Mouse (Mus musculus): ENCODE data around the gene 1700017B05Rik. TPM values are rescaled to one million over a fixed set of nuclear protein-coding genes. Genes with fewer than 3 reads are reported as not detected.
"Not testable (repeated sequence)": the region's sequence is repeated elsewhere in the genome, so short reads cannot be mapped to it uniquely, and the experiment has no call there.

The 1700017B05Rik gene
- polyA plus RNA-seq (2015; fragmentation: Nextera tagmentation; extraction: Ambion mirVana) = 18.1 and 18.8 TPM in 2 replicates

DNA sequence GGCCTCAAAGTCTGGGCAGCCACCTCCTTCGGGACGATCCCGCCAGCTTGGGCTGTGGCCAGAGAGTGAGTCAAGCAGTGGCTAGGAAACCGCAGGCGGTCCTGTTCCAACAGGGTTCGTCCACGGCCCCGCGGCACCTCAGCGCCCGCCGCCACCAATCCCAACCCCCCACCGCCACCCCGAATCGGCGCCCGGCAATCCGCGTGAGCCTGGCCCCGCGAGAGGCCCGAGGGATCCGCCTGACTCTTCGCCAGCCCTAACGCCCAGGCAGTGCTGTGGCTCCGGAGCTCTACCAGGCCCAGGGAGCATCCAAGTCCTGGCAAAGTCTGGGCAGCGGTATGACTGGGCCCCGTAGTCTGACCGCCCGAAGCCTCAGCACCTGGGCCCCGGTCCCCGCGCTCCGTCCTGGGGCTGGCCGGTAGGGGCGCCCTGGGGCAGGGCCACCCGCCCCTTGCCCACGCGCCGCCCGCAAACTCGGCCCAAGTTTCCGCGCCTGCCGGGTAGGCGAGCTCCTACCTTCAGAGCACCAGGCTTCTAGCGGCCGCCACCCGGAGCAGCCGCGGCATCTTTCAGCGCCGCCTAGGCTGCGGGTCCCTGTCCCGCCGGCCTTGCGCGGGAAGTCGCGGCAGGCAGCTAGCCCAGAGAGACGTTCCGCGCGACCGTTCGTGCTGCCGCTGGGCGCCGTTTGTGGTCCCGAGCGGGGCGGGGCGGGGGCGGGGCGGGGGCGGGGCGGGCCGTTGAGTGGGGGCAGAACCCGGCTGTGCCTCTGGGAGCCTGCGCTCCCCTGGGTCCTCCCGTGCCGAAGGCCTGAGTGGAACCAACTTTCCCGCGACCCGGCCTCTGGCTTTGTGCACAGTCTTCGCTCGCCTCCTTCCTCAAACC, at the start of gene 1700017B05Rik:
Gene 1700017B05Rik (minus strand): TSS at position 700 of the 882 bp plus-strand sequence.
- Histone ChIP-seq H3K27me3 (no peaks in the 10 kb centered on the region), H3K4me3 (peak within 1 kb of the TSS; percentile 85), H3K4me1 (peaks cover 26% of the 10 kb centered on the region), H3K9ac (peak within 1 kb of the TSS; percentile 90), H3K4me2 (peak within 1 kb of the TSS; percentile 96), H3K9me3 (no peaks in the 10 kb centered on the region), H3K36me3 (peaks cover 18% of the 10 kb centered on the region), H3K27ac (peak within 1 kb of the TSS; percentile 81)
- under 1% methylated on average over 78 of the region's 87 CpGs for WGBS
- peak; percentile 70 for ATAC-seq (ENCODE audit: insufficient number of reproducible peaks, insufficient read depth, low FRiP score, low TSS enrichment, low read depth)

DNA sequence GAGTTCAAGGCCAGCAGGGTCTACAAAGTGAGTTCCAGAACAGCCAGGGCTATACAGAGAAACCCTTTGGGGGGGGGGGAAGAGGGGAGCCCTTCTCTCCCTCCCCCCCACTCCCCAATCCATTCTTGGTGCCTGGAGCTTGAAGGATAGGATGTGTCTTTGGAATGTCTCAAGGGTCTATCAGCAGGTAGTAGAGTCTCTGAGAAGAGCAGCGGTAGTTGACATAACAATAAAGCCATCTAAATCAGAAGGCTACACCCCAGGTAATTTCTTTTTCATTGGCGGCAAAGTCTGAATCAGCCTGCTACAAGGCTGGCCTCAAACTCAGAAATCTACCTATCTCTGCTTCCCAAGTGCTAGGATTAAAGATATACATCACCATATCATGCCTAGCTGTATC, 48.5 kb upstream of the 1700017B05Rik start:
- ATAC-seq (ENCODE audit: insufficient number of reproducible peaks, insufficient read depth, low FRiP score, low TSS enrichment, low read depth) = no peak
- Histone ChIP-seq H3K4me1 (no peaks in the 10 kb centered on the region), H3K27ac (no peak overlapping the region), H3K4me2 (no peak overlapping the region), H3K36me3 (no peaks in the 10 kb centered on the region), H3K9me3 (no peaks in the 10 kb centered on the region), H3K4me3 (no peak overlapping the region), H3K9ac (no peak overlapping the region), H3K27me3 (no peaks in the 10 kb centered on the region)
- 93% methylated on average over 2 of the region's 2 CpGs for WGBS

DNA sequence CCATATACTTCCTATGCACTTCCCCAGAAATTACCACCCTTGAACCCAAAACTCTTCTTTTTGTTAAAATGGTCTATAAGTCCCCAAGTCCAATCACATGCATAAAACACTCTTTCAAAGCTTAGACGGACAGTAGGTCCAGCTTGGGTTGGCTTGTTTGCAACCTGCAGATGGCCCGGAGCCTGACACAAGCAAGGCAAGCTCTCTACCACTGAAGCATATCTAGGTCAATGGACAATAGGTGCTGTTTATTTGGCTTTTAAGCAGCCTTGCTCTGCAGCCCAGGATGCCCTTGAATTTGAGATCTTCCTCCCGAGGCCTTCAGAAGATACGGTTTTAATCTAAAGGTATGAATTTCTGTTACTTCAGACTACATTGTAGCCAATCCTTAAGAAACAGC, 46.9 kb upstream of the 1700017B05Rik start:
- H3K4me2 ChIP-seq = no peak overlapping the region
- no peaks in the 10 kb centered on the region for H3K9me3 ChIP-seq
- no peaks in the 10 kb centered on the region for H3K4me1 ChIP-seq
- ATAC-seq (ENCODE audit: insufficient number of reproducible peaks, insufficient read depth, low FRiP score, low TSS enrichment, low read depth) = no peak
- no peak overlapping the region for H3K27ac ChIP-seq
- H3K9ac ChIP-seq = no peak overlapping the region
- H3K36me3 ChIP-seq = no peaks in the 10 kb centered on the region
- 91% methylated on average over 4 of the region's 4 CpGs for WGBS
- no peak overlapping the region for H3K4me3 ChIP-seq
- H3K27me3 ChIP-seq = no peaks in the 10 kb centered on the region

DNA sequence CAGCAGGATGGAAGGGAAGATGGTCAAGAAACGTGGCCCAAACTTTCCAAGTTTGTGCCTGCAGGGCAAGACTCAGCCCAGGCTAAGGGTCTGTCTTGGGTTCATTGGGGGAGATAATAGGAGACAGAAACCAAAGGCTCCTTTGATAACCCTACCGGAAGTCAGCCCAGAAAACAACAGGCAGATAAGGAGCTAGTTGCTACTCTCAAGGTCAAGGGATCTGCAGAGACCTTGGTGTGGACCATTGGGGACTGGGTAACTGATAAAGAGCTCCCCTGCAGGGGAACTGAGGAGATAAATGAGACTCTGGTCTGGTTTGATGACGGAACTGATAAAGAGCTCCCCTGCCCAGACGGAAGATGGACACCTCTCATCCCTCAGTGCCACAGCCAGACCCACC, 45.0 kb upstream of the 1700017B05Rik start:
- H3K9ac ChIP-seq = no peak overlapping the region
- no peak overlapping the region for H3K4me2 ChIP-seq
- ATAC-seq (ENCODE audit: insufficient number of reproducible peaks, insufficient read depth, low FRiP score, low TSS enrichment, low read depth) = no peak
- H3K36me3 ChIP-seq = no peaks in the 10 kb centered on the region
- H3K4me1 ChIP-seq = no peaks in the 10 kb centered on the region
- H3K27ac ChIP-seq = no peak overlapping the region
- 72% methylated on average over 4 of the region's 4 CpGs for WGBS
- H3K9me3 ChIP-seq = no peaks in the 10 kb centered on the region
- H3K4me3 ChIP-seq = no peak overlapping the region
- no peaks in the 10 kb centered on the region for H3K27me3 ChIP-seq

DNA sequence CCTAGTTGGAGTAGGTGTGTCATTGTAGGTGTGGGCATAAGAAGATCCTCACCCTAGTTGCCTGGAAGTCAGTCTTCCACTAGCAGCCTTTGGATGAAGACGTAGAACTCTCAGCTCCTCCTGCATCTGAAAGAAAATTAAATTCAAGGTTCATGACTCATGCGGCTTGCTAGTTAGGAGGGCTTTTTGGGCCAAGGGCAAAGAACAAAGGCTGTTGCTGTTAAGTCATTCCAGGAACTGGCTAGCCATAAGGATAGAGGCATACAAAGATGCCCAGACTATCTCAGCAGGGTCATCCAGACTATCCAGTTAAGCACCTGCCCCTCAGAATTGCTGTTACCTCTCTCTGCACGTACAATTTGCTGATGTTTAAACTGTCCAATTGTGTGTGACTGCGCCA, 42.3 kb upstream of the 1700017B05Rik start:
- 92% methylated on average over 4 of the region's 4 CpGs for WGBS
- not testable (repeated sequence) for H3K27ac ChIP-seq; H3K4me3 ChIP-seq; H3K27me3 ChIP-seq; ATAC-seq (ENCODE audit: insufficient number of reproducible peaks, insufficient read depth, low FRiP score, low TSS enrichment, low read depth); H3K9me3 ChIP-seq; H3K36me3 ChIP-seq; H3K4me2 ChIP-seq; H3K9ac ChIP-seq; H3K4me1 ChIP-seq

DNA sequence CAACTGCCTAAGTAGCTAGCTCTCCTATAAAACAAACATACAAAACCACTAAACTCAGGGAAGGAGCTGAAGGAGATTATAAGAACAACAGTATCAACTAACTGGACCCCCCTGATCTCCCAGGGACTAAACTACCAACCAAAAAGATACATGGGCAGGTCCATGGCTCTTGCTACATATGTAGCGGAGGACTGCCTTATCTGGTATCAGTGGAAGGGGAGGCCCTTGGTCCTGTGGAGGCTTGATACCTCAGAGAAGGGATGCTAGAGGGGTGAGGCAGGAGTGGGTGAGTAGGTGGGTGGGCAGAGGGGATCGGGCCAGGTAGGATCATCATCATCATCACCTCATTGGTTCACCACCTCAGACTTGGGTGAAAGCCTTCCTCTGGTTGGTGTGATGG, 41.8 kb upstream of the 1700017B05Rik start:
- no peak for ATAC-seq (ENCODE audit: insufficient number of reproducible peaks, insufficient read depth, low FRiP score, low TSS enrichment, low read depth)
- Histone ChIP-seq H3K27me3 (no peaks in the 10 kb centered on the region), H3K4me1 (no peaks in the 10 kb centered on the region), H3K36me3 (no peaks in the 10 kb centered on the region), H3K4me2 (no peak overlapping the region), H3K27ac (no peak overlapping the region), H3K4me3 (no peak overlapping the region), H3K9me3 (no peaks in the 10 kb centered on the region), H3K9ac (no peak overlapping the region)
- 94% methylated on average over 2 of the region's 2 CpGs for whole genome bisulfite sequencing

DNA sequence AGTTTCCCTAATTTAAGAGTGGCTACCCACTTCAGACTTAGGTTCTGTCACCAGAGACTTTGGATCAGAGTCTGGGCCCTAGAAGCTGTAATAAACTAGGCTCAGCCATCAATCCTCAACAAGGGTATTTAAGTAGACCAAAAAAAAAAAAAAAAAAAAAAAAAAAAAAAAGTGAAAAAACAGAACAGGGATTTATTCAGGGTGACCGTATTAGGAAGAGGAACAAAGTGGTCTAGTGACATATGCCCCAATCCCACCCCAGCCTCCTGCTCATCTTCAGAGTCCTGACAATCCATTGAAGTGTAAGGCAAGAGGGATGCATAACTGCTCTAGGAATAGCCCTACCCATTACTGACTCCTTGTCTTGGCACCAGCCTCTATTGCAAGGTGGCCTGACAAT, 40.9 kb upstream of the 1700017B05Rik start:
- Histone ChIP-seq H3K4me2 (no peak overlapping the region), H3K9ac (no peak overlapping the region), H3K4me1 (no peaks in the 10 kb centered on the region), H3K36me3 (no peaks in the 10 kb centered on the region), H3K9me3 (no peaks in the 10 kb centered on the region), H3K4me3 (no peak overlapping the region), H3K27ac (no peak overlapping the region), H3K27me3 (no peaks in the 10 kb centered on the region)
- no peak for ATAC-seq (ENCODE audit: insufficient number of reproducible peaks, insufficient read depth, low FRiP score, low TSS enrichment, low read depth)
- WGBS = 93% methylated on average over 1 of the region's 1 CpGs

DNA sequence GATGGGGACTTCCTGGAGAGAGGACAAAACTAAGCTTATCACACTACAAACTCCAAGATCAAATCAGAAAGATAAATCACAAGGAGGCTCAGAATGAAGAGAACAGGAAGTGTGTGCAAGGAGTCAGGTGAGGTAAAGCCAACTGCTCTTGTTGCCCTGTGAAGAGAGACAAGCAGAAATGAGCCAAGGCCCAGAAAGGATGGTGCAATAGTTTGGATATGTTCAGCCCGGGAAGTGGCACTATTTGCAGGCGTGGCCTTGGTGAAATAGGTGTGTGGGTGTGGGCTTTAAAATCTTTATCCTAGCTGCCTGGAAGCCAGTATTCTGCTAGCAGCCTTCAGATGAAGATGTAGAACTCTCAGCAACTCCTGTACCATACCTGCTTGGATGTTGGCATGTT, 38.4 kb upstream of the 1700017B05Rik start:
- no peaks in the 10 kb centered on the region for H3K4me1 ChIP-seq
- ATAC-seq (ENCODE audit: insufficient number of reproducible peaks, insufficient read depth, low FRiP score, low TSS enrichment, low read depth) = no peak
- no peak overlapping the region for H3K4me2 ChIP-seq
- no peak overlapping the region for H3K27ac ChIP-seq
- no peaks in the 10 kb centered on the region for H3K9me3 ChIP-seq
- no peak overlapping the region for H3K9ac ChIP-seq
- H3K36me3 ChIP-seq = no peaks in the 10 kb centered on the region
- H3K27me3 ChIP-seq = no peaks in the 10 kb centered on the region
- WGBS = 75% methylated on average over 2 of the region's 2 CpGs
- no peak overlapping the region for H3K4me3 ChIP-seq

DNA sequence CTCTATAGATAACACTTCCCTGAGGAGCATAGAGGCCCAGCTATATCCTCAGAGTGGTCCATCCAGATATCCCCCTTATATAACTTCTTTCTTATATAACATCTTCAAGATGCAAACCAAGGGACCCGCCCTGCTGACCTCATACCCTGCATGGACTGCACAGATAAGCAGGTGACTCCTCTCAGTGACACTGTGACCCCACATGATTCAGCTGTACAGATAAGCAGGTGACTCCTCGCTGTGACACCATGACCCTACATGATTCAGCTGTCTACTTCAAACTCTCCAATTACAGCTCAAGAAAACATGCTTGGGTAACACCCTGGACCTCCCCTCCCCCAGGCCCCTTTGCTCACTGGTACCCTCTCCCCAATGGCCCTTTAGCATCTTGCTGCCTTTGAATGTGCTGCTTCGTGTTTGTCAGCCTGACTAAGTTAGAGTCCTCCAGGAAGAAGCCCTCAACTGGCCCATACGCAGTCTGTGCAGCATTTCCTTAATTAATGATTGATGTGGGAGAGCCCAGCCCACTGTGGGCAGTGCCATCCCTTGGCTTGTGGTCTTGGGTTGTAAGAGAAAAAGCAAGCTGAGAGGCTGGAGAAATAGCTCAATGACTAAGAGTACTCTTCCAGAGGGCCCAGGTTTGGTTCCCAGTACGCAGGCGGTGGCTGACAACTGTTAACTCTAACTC, 37.5 kb upstream of the 1700017B05Rik start:
- Histone ChIP-seq H3K4me2 (no peak overlapping the region), H3K27ac (no peak overlapping the region), H3K9me3 (no peaks in the 10 kb centered on the region), H3K4me3 (no peak overlapping the region), H3K36me3 (no peaks in the 10 kb centered on the region), H3K9ac (no peak overlapping the region), H3K4me1 (no peaks in the 10 kb centered on the region), H3K27me3 (no peaks in the 10 kb centered on the region)
- WGBS = 79% methylated on average over 6 of the region's 6 CpGs
- ATAC-seq (ENCODE audit: insufficient number of reproducible peaks, insufficient read depth, low FRiP score, low TSS enrichment, low read depth) = no peak

DNA sequence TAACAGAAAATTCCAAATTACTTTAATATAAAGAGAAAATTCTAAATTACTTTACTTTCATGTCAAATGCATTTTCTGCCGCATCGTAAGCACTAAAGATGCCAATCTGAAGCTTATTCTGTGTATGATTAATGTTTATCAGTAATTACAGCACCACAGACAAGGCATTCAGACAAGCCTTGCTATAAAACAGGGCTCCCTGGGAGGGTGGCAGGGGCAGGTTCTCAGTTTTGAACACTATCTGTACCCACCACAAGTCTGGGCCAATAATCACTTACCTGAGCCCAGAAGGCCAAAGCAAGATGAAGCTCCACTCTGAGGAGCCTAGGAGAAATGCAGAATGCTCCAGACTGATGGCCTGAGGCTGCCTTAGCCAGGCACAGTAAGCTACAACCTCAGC, 35.5 kb upstream of the 1700017B05Rik start:
- Histone ChIP-seq H3K27me3 (no peaks in the 10 kb centered on the region), H3K4me1 (no peaks in the 10 kb centered on the region), H3K4me2 (no peak overlapping the region), H3K9ac (no peak overlapping the region), H3K9me3 (no peaks in the 10 kb centered on the region), H3K4me3 (no peak overlapping the region), H3K27ac (no peak overlapping the region), H3K36me3 (no peaks in the 10 kb centered on the region)
- ATAC-seq (ENCODE audit: insufficient number of reproducible peaks, insufficient read depth, low FRiP score, low TSS enrichment, low read depth) = no peak
- 97% methylated on average over 2 of the region's 2 CpGs for WGBS

- ATAC-seq (ENCODE audit: insufficient number of reproducible peaks, insufficient read depth, low FRiP score, low TSS enrichment, low read depth) = no peak
- H3K4me1 ChIP-seq = no peaks in the 10 kb centered on the region
- H3K27me3 ChIP-seq = no peaks in the 10 kb centered on the region
- no peaks in the 10 kb centered on the region for H3K9me3 ChIP-seq
- no peak overlapping the region for H3K4me3 ChIP-seq
- H3K4me2 ChIP-seq = no peak overlapping the region
- H3K36me3 ChIP-seq = no peaks in the 10 kb centered on the region
- WGBS = 63% methylated on average over 8 of the region's 8 CpGs
- H3K9ac ChIP-seq = no peak overlapping the region
- H3K27ac ChIP-seq = no peak overlapping the region
These were observed 33.9 kb upstream of the 1700017B05Rik start for GRCm38 (mm10) chr9:57296277-57296676.

GRCm38 (mm10) chr9:57295666-57296065, 33.3 kb upstream of the 1700017B05Rik start:
- Histone ChIP-seq H3K36me3 (no peaks in the 10 kb centered on the region), H3K27me3 (no peaks in the 10 kb centered on the region), H3K9me3 (no peaks in the 10 kb centered on the region), H3K9ac (no peak overlapping the region), H3K4me2 (no peak overlapping the region), H3K27ac (no peak overlapping the region), H3K4me1 (no peaks in the 10 kb centered on the region), H3K4me3 (no peak overlapping the region)
- ATAC-seq (ENCODE audit: insufficient number of reproducible peaks, insufficient read depth, low FRiP score, low TSS enrichment, low read depth) = no peak
- 80% methylated on average over 3 of the region's 3 CpGs for WGBS
